Mouse (Mus musculus): ENCODE results near the gene Krit1.

- no peak for TF ChIP-seq CTCF (IDR thresholded peaks at IDR 0.05)
- no peak for TF ChIP-seq EP300 (IDR thresholded peaks at IDR 0.05)
Measured at GRCm38 (mm10) chr5:3845026-3845425, 42.0 kb downstream of the Krit1 start, which contains the start of gene Lrrd1.
